Comparison of ENCODE assay signal across 8 mouse cellular contexts in the genomic region with DNA sequence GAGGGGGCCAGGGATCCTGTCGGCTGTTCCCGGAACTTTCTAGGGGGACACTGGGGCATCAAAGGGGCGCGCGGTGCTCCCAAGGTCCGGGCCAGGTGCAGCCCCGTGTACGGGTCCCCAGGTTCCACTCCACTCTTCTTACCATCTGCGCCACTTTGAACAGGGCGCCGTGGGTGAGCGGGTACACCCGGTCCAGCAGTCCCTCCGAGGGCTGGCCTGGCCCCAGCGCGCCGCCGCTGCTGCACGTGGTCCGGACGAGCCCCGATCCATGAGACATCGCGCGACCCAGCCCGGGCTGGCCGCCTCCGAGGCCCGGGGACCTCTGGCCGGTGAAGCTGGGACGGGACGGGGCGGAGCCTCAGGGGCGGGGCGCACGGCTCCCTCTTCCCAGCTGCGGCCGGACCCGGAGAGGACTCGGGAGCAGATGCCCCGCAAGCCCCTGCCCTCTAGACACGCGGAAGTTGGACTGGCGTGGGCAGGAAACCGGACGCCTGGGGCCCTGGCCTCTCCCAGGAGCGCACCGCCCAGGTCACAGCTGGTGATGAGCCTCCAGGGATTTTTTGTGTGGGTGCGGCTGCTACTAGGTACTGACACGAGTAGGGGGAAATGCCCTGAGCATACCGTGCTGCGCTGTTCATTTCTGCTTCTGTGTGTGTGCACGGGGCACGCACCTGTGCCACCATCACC. TPM values are rescaled to one million over a fixed set of nuclear protein-coding genes. Genes with fewer than 3 reads are reported as not detected.
DNase-seq lines count a peak whose midpoint lies in the region; ATAC-seq and TF ChIP-seq lines count a peak whose summit lies in the region.

A gene (minus strand): TSS at position 331 of the 687 bp plus-strand sequence.

- H3K4me2 ChIP-seq in intestine, embryonic 16.5 days (ENCODE audit: low read depth, low read length), result peak within 1 kb of the TSS; percentile 91
- peak within 1 kb of the TSS; percentile 94 for H3K4me2 ChIP-seq in neural tube, embryonic 13.5 days

- DNase-seq in left cerebral cortex, adult 2 months (ENCODE audit: extremely low spot score in 1 of 2, low spot score in 2 of 2), result peak; percentile 14 to 21
- no peak for DNase-seq in left cerebral cortex, adult 8-10 months (ENCODE audit: low spot score in 2 of 2)
- DNase-seq in embryo, embryonic 10 days (ENCODE audit: low spot score), result peak; percentile 84
- peak; percentile 82 to 85 for DNase-seq in lung, adult 18-20 months
- peak; percentile 69 to 70 for DNase-seq in thymus, adult 18-20 months

- H3K9me3 ChIP-seq in intestine, embryonic 16.5 days (ENCODE audit: control insufficient read depth, low read length), result no peaks in the 10 kb centered on the region
- no peaks in the 10 kb centered on the region for H3K9me3 ChIP-seq in neural tube, embryonic 13.5 days

- H3K4me1 ChIP-seq in intestine, embryonic 16.5 days (ENCODE audit: control insufficient read depth, insufficient read depth, low read length), result peaks cover 23% of the 10 kb centered on the region
- H3K4me1 ChIP-seq in neural tube, embryonic 13.5 days (replicated peaks), result peaks cover 30% of the 10 kb centered on the region

- peak within 1 kb of the TSS; percentile 42 for H3K4me3 ChIP-seq in left cerebral cortex, adult 2 months
- peak within 1 kb of the TSS; percentile 71 for H3K4me3 ChIP-seq in intestine, embryonic 16.5 days (ENCODE audit: low read length)
- H3K4me3 ChIP-seq in neural tube, embryonic 13.5 days, result peak within 1 kb of the TSS; percentile 51

- no peaks in the 10 kb centered on the region for H3K27me3 ChIP-seq in intestine, embryonic 16.5 days (replicated peaks; ENCODE audit: control insufficient read depth, insufficient read depth, low read length)
- peaks cover 6% of the 10 kb centered on the region; the same call in 1 of the 2 replicates for H3K27me3 ChIP-seq in neural tube, embryonic 13.5 days

- H3K27ac ChIP-seq in left cerebral cortex, adult 2 months, result peak within 1 kb of the TSS; percentile 32; the same call in 1 of the 2 replicates
- H3K27ac ChIP-seq in intestine, embryonic 16.5 days (ENCODE audit: low read length), result peak within 1 kb of the TSS; percentile 80
- H3K27ac ChIP-seq in neural tube, embryonic 13.5 days (replicated peaks), result peak within 1 kb of the TSS; percentile 46

- WGBS in intestine, embryonic 16.5 days, result 1% methylated on average over 54 of the region's 54 CpGs
- under 1% methylated on average over 51 of the region's 54 CpGs for WGBS in neural tube, embryonic 13.5 days

- peak within 1 kb of the TSS; percentile 82 for H3K9ac ChIP-seq in intestine, embryonic 16.5 days (ENCODE audit: low read depth, low read length)
- H3K9ac ChIP-seq in neural tube, embryonic 13.5 days, result peak within 1 kb of the TSS; percentile 74

- no peak for TF ChIP-seq CTCF in left cerebral cortex, adult 2 months (IDR thresholded peaks at IDR 0.05)

- intact Hi-C loops in left cerebral cortex, adult 2 months (cut with DNase I), result no loop called here

- peak; percentile 60 for ATAC-seq in granulocyte monocyte progenitor cell, adult 5-6 weeks (replicated peaks; ENCODE audit: poor library complexity, severe bottlenecking)
- peak; percentile 93 for ATAC-seq in intestine, embryonic 16.5 days
- peak; percentile 74 for ATAC-seq in neural tube, embryonic 13.5 days (ENCODE audit: low read depth)

- H3K36me3 ChIP-seq in intestine, embryonic 16.5 days (ENCODE audit: control insufficient read depth, insufficient read depth, low read length), result no peaks in the 10 kb centered on the region
- H3K36me3 ChIP-seq in neural tube, embryonic 13.5 days, result no peaks in the 10 kb centered on the region

RNA-seq across cellular contexts. Expression of the gene that starts here (rescaled TPM):
- 1 to 10 TPM; 3.7 to 4.8 TPM for total RNA-seq in left cerebral cortex, adult 2 months (2021)
- 1 to 10 TPM; 2.7 to 6.4 (median 4.9) TPM for total RNA-seq in left cerebral cortex, adult 8-10 months (2022)
- total RNA-seq in granulocyte monocyte progenitor cell, adult 5-6 weeks (2014; fragmentation: Nextera tagmentation), result 966 and 1,044 TPM in 2 replicates
- total RNA-seq in granulocyte monocyte progenitor cell, adult 5-6 weeks (2017), result 864 and 928 TPM in 2 replicates
- polyA plus RNA-seq in intestine, embryonic 16.5 days (2015; fragmentation: Nextera tagmentation; extraction: Ambion mirVana), result 82.5 and 86.6 TPM in 2 replicates
- 22.0 and 26.6 TPM in 2 replicates for polyA plus RNA-seq in neural tube, embryonic 13.5 days (2015; fragmentation: Nextera tagmentation; extraction: Ambion mirVana)

Comparison
In these comparisons a context has a peak if more than half of its experiments do, and no peak if none do; other contexts are left out.
1. RNA of the gene that starts here (total RNA-seq): 864 to 1,044 TPM in granulocyte monocyte progenitor cell, adult 5-6 weeks; 2.7 to 6.4 TPM in left cerebral cortex, adult 8-10 months and 3.7 to 4.8 TPM in left cerebral cortex, adult 2 months; every median in the first group is over 100 times any median in the second.
2. DNase-seq: peak in left cerebral cortex, adult 2 months (2 of 2), embryo, embryonic 10 days (single experiment), lung, adult 18-20 months (2 of 2) and thymus, adult 18-20 months (2 of 2); none in left cerebral cortex, adult 8-10 months (0 of 2).
3. Peak in every context shown above with its lines, with median percentiles within 50 percentile points of each other: H3K27ac ChIP-seq, H3K4me3 ChIP-seq and ATAC-seq.